Comparison of ENCODE assay signal across 9 mouse cellular contexts in the genomic region with DNA sequence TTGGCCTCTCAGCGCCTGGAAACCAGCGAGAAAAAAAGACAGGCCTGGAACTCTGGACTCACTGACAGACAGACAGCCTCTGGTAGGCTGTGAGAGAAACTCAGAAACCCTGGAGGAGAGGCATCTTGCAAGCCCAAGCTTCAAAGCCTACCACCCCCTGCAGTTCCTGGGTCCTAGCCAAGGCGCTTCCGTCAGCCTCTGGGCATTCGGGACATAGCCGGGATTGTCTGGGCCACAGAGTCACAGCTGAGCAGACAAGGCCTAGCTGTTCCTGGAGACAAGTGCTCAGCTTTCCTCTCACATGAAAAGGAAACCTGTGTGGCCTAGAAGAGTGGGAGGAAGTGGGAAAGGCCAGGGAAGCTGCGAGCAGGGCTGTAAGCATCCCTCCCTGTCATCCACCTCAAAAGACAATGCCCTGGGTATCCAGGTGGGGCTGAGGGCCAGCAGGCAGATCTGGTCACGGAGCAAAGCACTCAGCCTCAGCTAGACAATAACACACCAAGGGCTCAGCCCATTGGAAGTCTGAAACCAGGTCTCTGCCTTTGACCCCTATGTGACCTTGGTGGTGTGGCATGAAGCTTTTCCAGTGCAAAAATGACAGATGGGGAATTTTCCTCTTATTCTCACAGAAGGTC. TPM values are rescaled to one million over a fixed set of nuclear protein-coding genes. Genes with fewer than 3 reads are reported as not detected.
DNase-seq lines count a peak whose midpoint lies in the region.
"Had no signal": no experiment of that assay in that cellular context is flagged by ENCODE, and none has a peak within 500 bp of the region (broad histone marks: within the 10 kb centered on the region; RNA-seq: fewer than 3 reads in every experiment).

No protein-coding gene starts in this region.

- no peaks in the 10 kb centered on the region for H3K9me3 ChIP-seq in hindbrain, embryonic 10.5 days
- no peaks in the 10 kb centered on the region for H3K9me3 ChIP-seq in limb, embryonic 10.5 days (replicated peaks)
- H3K9me3 ChIP-seq: limb, embryonic 13.5 days had no signal

- peaks cover 5% of the 10 kb centered on the region for H3K4me1 ChIP-seq in hindbrain, embryonic 10.5 days (replicated peaks)
- H3K4me1 ChIP-seq in limb, embryonic 10.5 days = no peaks in the 10 kb centered on the region
- H3K4me1 ChIP-seq: limb, embryonic 13.5 days had no signal

- no peaks in the 10 kb centered on the region for H3K36me3 ChIP-seq in hindbrain, embryonic 10.5 days
- no peaks in the 10 kb centered on the region for H3K36me3 ChIP-seq in limb, embryonic 10.5 days
- H3K36me3 ChIP-seq: limb, embryonic 13.5 days had no signal

- peak; percentile 6 for DNase-seq in urinary bladder, postnatal 14 days (ENCODE audit: low spot score)
- no peak for DNase-seq in urinary bladder, postnatal 25 days (ENCODE audit: low spot score)
- DNase-seq in hindbrain, embryonic 10.5 days (ENCODE audit: low spot score) = no peak
- peak; percentile 92 for DNase-seq in left cerebral cortex, postnatal 4 days
- no peak for DNase-seq in thymus, postnatal 10 days (ENCODE audit: low spot score in 2 of 2)
- DNase-seq in liver = no peak
- DNase-seq in limb, embryonic 10.5 days (ENCODE audit: low spot score) = no peak
- DNase-seq in spleen, adult 12 weeks (ENCODE audit: low spot score) = no peak

- 44% methylated on average over 8 of the region's 8 CpGs for WGBS in hindbrain, embryonic 10.5 days
- 71% methylated on average over 8 of the region's 8 CpGs for WGBS in limb, embryonic 10.5 days

- H3K27me3 ChIP-seq in hindbrain, embryonic 10.5 days (ENCODE audit: insufficient read depth, poor library complexity, severe bottlenecking) = no peaks in the 10 kb centered on the region
- H3K27me3 ChIP-seq in limb, embryonic 10.5 days (ENCODE audit: low read depth, poor library complexity, severe bottlenecking) = no peaks in the 10 kb centered on the region
- H3K27me3 ChIP-seq: limb, embryonic 13.5 days had no signal

- no peak overlapping the region for H3K4me3 ChIP-seq in hindbrain, embryonic 10.5 days
- H3K4me3 ChIP-seq in limb, embryonic 10.5 days = no peak overlapping the region
- H3K4me3 ChIP-seq: limb, embryonic 13.5 days had no signal

- intact Hi-C loops in left cerebral cortex, postnatal 4 days (cut with DNase I) = no loop called here

- peak overlapping the region; percentile 50 for H3K27ac ChIP-seq in hindbrain, embryonic 10.5 days
- H3K27ac ChIP-seq in limb, embryonic 10.5 days = no peak overlapping the region
- H3K27ac ChIP-seq: limb, embryonic 13.5 days had no signal

RNA-seq across cellular contexts. Expression of a gene that starts 13.2 kb away (rescaled TPM):
- 7.4 and 9.0 TPM in 2 replicates for polyA plus RNA-seq in hindbrain, embryonic 10.5 days (2016; fragmentation: Nextera tagmentation; extraction: Ambion mirVana)
- total RNA-seq in left cerebral cortex, postnatal 4 days (2021) = 10 to 100 TPM; 65.5 to 68.2 TPM
- polyA plus RNA-seq in limb, embryonic 10.5 days (2016; fragmentation: Nextera tagmentation; extraction: Ambion mirVana) = 1.6 and 1.8 TPM in 2 replicates

Comparison
In these comparisons a context has a peak if more than half of its experiments do, and no peak if none do; other contexts are left out.
1. DNase-seq: peak in urinary bladder, postnatal 14 days (single experiment) and left cerebral cortex, postnatal 4 days (single experiment); none in urinary bladder, postnatal 25 days (single experiment), hindbrain, embryonic 10.5 days (single experiment), thymus, postnatal 10 days (0 of 2), liver (single experiment), limb, embryonic 10.5 days (single experiment) and spleen, adult 12 weeks (single experiment).